Mouse (Mus musculus): ENCODE measurements around the gene Dock6.

GRCm38 (mm10) chr9:21846755-21847341, 5.6 kb downstream of the Dock6 start:
- TF ChIP-seq POLR2A (IDR thresholded peaks at IDR 0.05; ENCODE audit: control insufficient read depth, extremely low read depth, insufficient read depth, low read length, poor library complexity) (no peak), CTCF (IDR thresholded peaks at IDR 0.05; ENCODE audit: borderline replicate concordance, control insufficient read depth, extremely low read depth, insufficient read depth, low read length, poor library complexity) (no peak)

Measured in thymus, adult 2 months (tissue).